Mouse (Mus musculus) ES-Bruce4 (cell line): ENCODE results near the gene Kif1c.

Experiments
- CTCF ChIP-seq: IDR thresholded peaks from one replicate; pipeline ENCODE4 v1.8.1; 2011; ENCODE audit warnings: low read depth, low read length
- POLR2A ChIP-seq: IDR thresholded peaks from one replicate; pipeline ENCODE4 v1.8.1; 2011; ENCODE audit warnings: low read length; ENCODE audit not compliant: insufficient read depth

GRCm38 (mm10) chr11:70765776-70766445 lies 65.6 kb downstream of the Kif1c start:
- TF ChIP-seq POLR2A (no peak), CTCF (no peak)
